33 mouse cellular contexts compared by ENCODE assay signal in the genomic region with DNA sequence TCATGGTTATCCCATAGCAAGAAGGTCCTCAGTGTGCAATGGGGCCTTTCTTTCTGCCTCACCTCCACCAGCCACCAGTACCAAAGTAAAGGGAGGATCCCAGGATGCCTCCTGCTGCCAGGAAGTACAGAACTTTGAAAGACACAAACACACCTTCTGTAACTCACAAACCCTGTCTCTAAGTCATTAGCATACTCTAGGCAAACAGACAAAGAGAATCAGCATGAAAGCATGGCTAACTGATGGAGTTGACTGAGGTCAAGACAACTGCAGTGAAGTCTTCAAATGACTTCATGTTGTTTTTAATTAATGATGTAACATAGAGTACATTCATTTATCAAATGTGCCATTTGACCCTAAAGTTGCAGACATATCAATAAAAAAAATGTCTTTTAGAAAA.
"Had no signal": no experiment of that assay in that cellular context is flagged by ENCODE, and none has a peak within 500 bp of the region (broad histone marks: within the 10 kb centered on the region; RNA-seq: fewer than 3 reads in every experiment).

No protein-coding gene starts in this region.

- H3K4me2 ChIP-seq: heart, embryonic 11.5 days; heart, embryonic 12.5 days; heart, embryonic 13.5 days; heart, embryonic 15.5 days; hindbrain, embryonic 12.5 days; hindbrain, embryonic 13.5 days; hindbrain, embryonic 14.5 days; hindbrain, embryonic 15.5 days; intestine, embryonic 15.5 days; kidney, embryonic 15.5 days had no signal

- H3K4me3 ChIP-seq: heart, embryonic 10.5 days; heart, embryonic 12.5 days; heart, embryonic 13.5 days; heart, embryonic 15.5 days; hindbrain, embryonic 10.5 days; hindbrain, embryonic 12.5 days; hindbrain, embryonic 13.5 days; hindbrain, embryonic 15.5 days; intestine, embryonic 15.5 days; kidney, embryonic 15.5 days; left cerebral cortex, adult 2 months had no signal

- H3K27me3 ChIP-seq: heart, embryonic 12.5 days; heart, embryonic 13.5 days; heart, embryonic 15.5 days; hindbrain, embryonic 12.5 days; hindbrain, embryonic 13.5 days; hindbrain, embryonic 15.5 days; intestine, embryonic 15.5 days; kidney, embryonic 15.5 days had no signal

- H3K27ac ChIP-seq: heart, embryonic 10.5 days; heart, embryonic 13.5 days; heart, embryonic 15.5 days; hindbrain, embryonic 10.5 days; hindbrain, embryonic 12.5 days; hindbrain, embryonic 13.5 days; hindbrain, embryonic 14.5 days; hindbrain, embryonic 15.5 days; hindbrain, postnatal 0 days; intestine, embryonic 15.5 days; kidney, embryonic 15.5 days; kidney, postnatal 0 days had no signal

- H3K4me1 ChIP-seq: heart, embryonic 10.5 days; heart, embryonic 12.5 days; heart, embryonic 15.5 days; hindbrain, embryonic 10.5 days; hindbrain, embryonic 12.5 days; hindbrain, embryonic 15.5 days; intestine, embryonic 15.5 days; kidney, embryonic 15.5 days had no signal

- ATAC-seq: hindbrain, embryonic 16.5 days; hindbrain, postnatal 0 days; inflammation-experienced regulatory T-cells, adult 6 months; intestine, embryonic 15.5 days; intestine, postnatal 0 days had no signal

- H3K9me3 ChIP-seq: heart, embryonic 10.5 days; heart, embryonic 13.5 days; heart, embryonic 15.5 days; hindbrain, embryonic 12.5 days; hindbrain, embryonic 15.5 days; intestine, embryonic 15.5 days had no signal

- H3K36me3 ChIP-seq: heart, embryonic 10.5 days; heart, embryonic 12.5 days; heart, embryonic 13.5 days; heart, embryonic 15.5 days; hindbrain, embryonic 10.5 days; hindbrain, embryonic 12.5 days; hindbrain, embryonic 13.5 days; hindbrain, embryonic 15.5 days; intestine, embryonic 15.5 days; kidney, embryonic 15.5 days had no signal

- H3K9ac ChIP-seq: heart, embryonic 12.5 days; heart, embryonic 13.5 days; heart, embryonic 15.5 days; hindbrain, embryonic 12.5 days; hindbrain, embryonic 13.5 days; hindbrain, embryonic 14.5 days; hindbrain, embryonic 15.5 days; intestine, embryonic 15.5 days; kidney, embryonic 15.5 days had no signal

- DNase-seq: heart, postnatal 10 days; heart, postnatal 14 days; heart, postnatal 36 days; kidney, adult 11 months; kidney, adult 18-20 months; kidney, adult 2 months; kidney, adult 8-10 months; kidney, adult 9 months; kidney, postnatal 10 days; kidney, postnatal 14 days; kidney, postnatal 25 days; kidney, postnatal 36 days; kidney, postnatal 4 days; layer of hippocampus, adult 9-11 months; layer of hippocampus, postnatal 36 days had no signal
